Mouse (Mus musculus): ENCODE data around the gene Cyp3a41a.
"Not testable (repeated sequence)": the region's sequence is repeated elsewhere in the genome, so short reads cannot be mapped to it uniquely, and the experiment has no call there.

Cyp3a41a gene

DNA sequence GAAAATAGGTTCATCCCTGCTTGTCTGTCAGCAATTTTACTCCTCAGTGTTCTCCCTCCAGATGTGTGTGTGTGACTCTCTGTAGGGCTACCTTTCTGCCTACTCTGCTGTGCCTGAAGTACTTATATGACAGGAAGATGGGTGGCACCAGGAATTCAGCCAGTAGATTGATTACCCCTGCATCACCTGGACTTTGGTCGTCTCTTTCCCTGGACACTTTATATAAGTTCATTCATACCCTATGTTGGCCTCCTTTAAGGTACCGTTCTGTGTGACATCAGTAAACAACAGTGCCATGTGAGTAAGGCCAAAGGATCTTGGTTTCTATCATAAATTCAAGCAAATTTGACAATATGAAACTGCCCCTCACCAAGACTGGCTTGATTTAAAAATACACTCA is at the start of gene Cyp3a41a:
Gene Cyp3a41a (minus strand): TSS at position 101 of the 400 bp plus-strand sequence.
- DNase-seq (ENCODE audit: low spot score) = not testable (repeated sequence)

DNA sequence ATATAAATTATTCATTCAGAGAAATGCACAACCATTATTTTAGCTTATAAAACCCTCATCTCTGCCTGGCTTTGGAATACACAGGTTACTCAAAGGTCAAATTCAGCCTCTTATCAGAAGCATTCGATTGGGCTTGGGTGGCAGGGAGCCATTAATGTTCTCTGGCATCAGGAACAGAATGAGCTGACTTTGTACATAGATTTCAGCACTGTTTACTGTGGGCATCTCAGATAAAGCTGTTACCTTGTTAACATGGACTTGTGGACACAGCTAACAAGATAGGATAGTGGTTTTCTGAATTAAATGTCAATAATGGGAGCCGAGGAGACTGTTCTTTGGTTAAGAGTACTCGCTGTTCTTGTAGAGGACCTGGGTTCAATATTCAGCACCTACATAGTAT is 17.6 kb upstream of the Cyp3a41a start:
- not testable (repeated sequence) for DNase-seq (ENCODE audit: low spot score)

DNA sequence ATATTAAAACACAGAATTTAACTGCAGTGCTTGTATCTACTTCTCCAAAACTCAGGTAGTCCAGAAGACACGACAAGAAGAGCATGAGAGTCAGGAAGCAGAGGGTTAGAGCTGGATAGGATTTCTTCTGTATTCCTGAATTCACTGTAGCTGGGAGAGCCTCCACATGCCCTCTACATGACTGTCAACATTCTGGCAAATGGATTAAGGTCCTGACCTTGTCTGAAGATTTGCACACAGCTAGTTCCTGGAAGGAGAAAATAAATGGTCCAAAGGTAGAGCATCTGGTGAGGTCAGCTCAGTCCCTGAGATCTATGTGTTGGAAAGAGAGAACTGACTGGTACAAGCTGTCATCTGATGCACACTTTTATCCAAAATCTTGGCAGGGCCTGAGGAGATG is 5.6 kb downstream of the Cyp3a41a start:
- not testable (repeated sequence) for DNase-seq (ENCODE audit: low spot score)

DNA sequence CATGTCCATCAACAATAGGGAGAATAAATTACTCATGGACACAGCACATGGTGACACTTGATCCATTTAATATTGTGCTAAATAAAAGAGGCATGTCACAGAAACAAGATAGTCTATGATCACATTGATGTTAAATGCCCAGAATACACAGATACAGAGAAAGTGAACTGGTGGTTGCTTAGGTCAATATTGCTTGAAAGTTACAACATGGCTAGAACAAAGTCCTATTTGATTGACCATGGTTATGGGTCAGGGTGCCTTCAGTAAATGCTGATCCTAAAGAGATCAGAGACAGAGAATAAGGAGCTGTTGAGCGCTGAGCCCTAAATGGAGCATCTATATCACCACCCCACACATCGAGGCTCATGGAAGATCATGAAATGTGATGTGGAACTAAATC is 12.6 kb downstream of the Cyp3a41a start:
- not testable (repeated sequence) for DNase-seq (ENCODE audit: low spot score)

DNA sequence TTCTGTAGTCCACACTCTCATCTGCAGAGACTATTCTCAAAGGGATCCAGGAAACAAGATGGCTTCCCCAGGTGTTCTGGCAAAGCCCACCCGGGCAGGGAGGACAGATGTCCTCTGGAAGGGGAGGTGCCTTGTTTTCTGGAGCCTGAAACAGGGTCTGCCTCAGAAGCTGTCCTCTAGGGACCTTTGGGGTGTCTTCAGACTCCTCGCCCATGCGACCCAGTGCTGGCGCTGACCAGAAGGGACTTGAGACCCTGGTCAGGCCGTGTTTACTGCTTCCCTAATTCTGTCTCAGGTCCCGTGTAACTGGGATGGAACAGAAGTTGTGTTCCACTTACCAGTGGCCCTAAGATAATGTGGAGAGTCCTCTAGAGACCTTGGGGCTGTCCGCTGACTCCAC is 57.9 kb downstream of the Cyp3a41a start:
- DNase-seq (ENCODE audit: low spot score) = no peak

DNA sequence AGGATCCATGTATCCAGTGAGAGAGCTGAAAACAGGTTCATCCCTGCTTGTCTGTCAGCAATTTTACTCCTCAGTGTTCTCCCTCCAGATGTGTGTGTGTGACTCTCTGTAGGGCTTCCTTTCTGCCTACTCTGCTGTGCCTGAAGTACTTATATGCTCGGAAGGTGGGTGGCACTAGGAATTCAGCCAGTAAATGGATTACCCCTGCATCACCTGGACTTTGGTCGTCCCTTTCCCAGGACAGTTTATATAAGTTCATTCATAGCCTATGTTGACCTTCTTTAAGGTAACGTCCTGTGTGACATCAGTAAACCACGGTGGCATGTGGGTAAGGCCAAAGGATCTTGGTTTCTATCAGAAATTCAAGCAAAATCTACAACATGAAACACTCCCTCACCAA is 72.2 kb downstream of the Cyp3a41a start:
- DNase-seq (ENCODE audit: low spot score) = no peak

Measured in testis, postnatal 14 days (tissue).